Mouse (Mus musculus): ENCODE data around the gene Tbc1d16. TPM values are rescaled to one million over a fixed set of nuclear protein-coding genes. Genes with fewer than 3 reads are reported as not detected.

Tbc1d16 gene
- polyA plus RNA-seq, 1 experiment = 99.3 TPM

- DNase-seq (ENCODE audit: low read depth) = no peak
- TF ChIP-seq POLR2A (IDR thresholded peaks at IDR 0.05; ENCODE audit: borderline replicate concordance, extremely low read depth, insufficient read depth, insufficient read length, poor library complexity, severe bottlenecking) (no peak), CTCF (IDR thresholded peaks at IDR 0.05; ENCODE audit: borderline replicate concordance, extremely low read depth, insufficient read depth, insufficient read length) (no peak)
These were observed 79.5 kb downstream of the Tbc1d16 start for GRCm38 (mm10) chr11:119148829-119149228.

GRCm38 (mm10) chr11:119147153-119147552, 81.1 kb downstream of the Tbc1d16 start:
- no peak for DNase-seq (ENCODE audit: low read depth)
- TF ChIP-seq CTCF (IDR thresholded peaks at IDR 0.05; ENCODE audit: borderline replicate concordance, extremely low read depth, insufficient read depth, insufficient read length) = no peak
- TF ChIP-seq POLR2A (IDR thresholded peaks at IDR 0.05; ENCODE audit: borderline replicate concordance, extremely low read depth, insufficient read depth, insufficient read length, poor library complexity, severe bottlenecking) = no peak

GRCm38 (mm10) chr11:119146140-119146539, 82.2 kb downstream of the Tbc1d16 start:
- no peak for TF ChIP-seq CTCF (IDR thresholded peaks at IDR 0.05; ENCODE audit: borderline replicate concordance, extremely low read depth, insufficient read depth, insufficient read length)
- no peak for TF ChIP-seq POLR2A (IDR thresholded peaks at IDR 0.05; ENCODE audit: borderline replicate concordance, extremely low read depth, insufficient read depth, insufficient read length, poor library complexity, severe bottlenecking)
- no peak for DNase-seq (ENCODE audit: low read depth)

GRCm38 (mm10) chr11:119144801-119145475, 83.4 kb downstream of the Tbc1d16 start:
- peak; percentile 74 for DNase-seq (ENCODE audit: low read depth)
- no peak for TF ChIP-seq POLR2A (IDR thresholded peaks at IDR 0.05; ENCODE audit: borderline replicate concordance, extremely low read depth, insufficient read depth, insufficient read length, poor library complexity, severe bottlenecking)
- TF ChIP-seq CTCF (IDR thresholded peaks at IDR 0.05; ENCODE audit: borderline replicate concordance, extremely low read depth, insufficient read depth, insufficient read length) = no peak

- no peak for DNase-seq (ENCODE audit: low read depth)
- no peak for TF ChIP-seq POLR2A (IDR thresholded peaks at IDR 0.05; ENCODE audit: borderline replicate concordance, extremely low read depth, insufficient read depth, insufficient read length, poor library complexity, severe bottlenecking)
- TF ChIP-seq CTCF (IDR thresholded peaks at IDR 0.05; ENCODE audit: borderline replicate concordance, extremely low read depth, insufficient read depth, insufficient read length) = no peak
These were observed 84.8 kb downstream of the Tbc1d16 start for GRCm38 (mm10) chr11:119143376-119144002.

- no peak for TF ChIP-seq POLR2A (IDR thresholded peaks at IDR 0.05; ENCODE audit: borderline replicate concordance, extremely low read depth, insufficient read depth, insufficient read length, poor library complexity, severe bottlenecking)
- TF ChIP-seq CTCF (IDR thresholded peaks at IDR 0.05; ENCODE audit: borderline replicate concordance, extremely low read depth, insufficient read depth, insufficient read length) = no peak
- no peak for DNase-seq (ENCODE audit: low read depth)
These were observed 85.7 kb downstream of the Tbc1d16 start for GRCm38 (mm10) chr11:119142615-119143014.

- no peak for TF ChIP-seq POLR2A (IDR thresholded peaks at IDR 0.05; ENCODE audit: borderline replicate concordance, extremely low read depth, insufficient read depth, insufficient read length, poor library complexity, severe bottlenecking)
- no peak for TF ChIP-seq CTCF (IDR thresholded peaks at IDR 0.05; ENCODE audit: borderline replicate concordance, extremely low read depth, insufficient read depth, insufficient read length)
- DNase-seq (ENCODE audit: low read depth) = no peak
These were observed 89.3 kb downstream of the Tbc1d16 start for GRCm38 (mm10) chr11:119139026-119139425.

GRCm38 (mm10) chr11:119138205-119138604, 90.1 kb downstream of the Tbc1d16 start:
- TF ChIP-seq CTCF (IDR thresholded peaks at IDR 0.05; ENCODE audit: borderline replicate concordance, extremely low read depth, insufficient read depth, insufficient read length) (no peak), POLR2A (IDR thresholded peaks at IDR 0.05; ENCODE audit: borderline replicate concordance, extremely low read depth, insufficient read depth, insufficient read length, poor library complexity, severe bottlenecking) (no peak)
- DNase-seq (ENCODE audit: low read depth) = no peak

- DNase-seq (ENCODE audit: low read depth) = peak; percentile 67
- TF ChIP-seq POLR2A (IDR thresholded peaks at IDR 0.05; ENCODE audit: borderline replicate concordance, extremely low read depth, insufficient read depth, insufficient read length, poor library complexity, severe bottlenecking) (no peak), CTCF (IDR thresholded peaks at IDR 0.05; ENCODE audit: borderline replicate concordance, extremely low read depth, insufficient read depth, insufficient read length) (no peak)
These were observed 93.7 kb downstream of the Tbc1d16 start for GRCm38 (mm10) chr11:119134586-119134985.

GRCm38 (mm10) chr11:119133437-119134221, 94.7 kb downstream of the Tbc1d16 start:
- DNase-seq (ENCODE audit: low read depth) = no peak
- TF ChIP-seq CTCF (IDR thresholded peaks at IDR 0.05; ENCODE audit: borderline replicate concordance, extremely low read depth, insufficient read depth, insufficient read length) (no peak), POLR2A (IDR thresholded peaks at IDR 0.05; ENCODE audit: borderline replicate concordance, extremely low read depth, insufficient read depth, insufficient read length, poor library complexity, severe bottlenecking) (no peak)
